Mouse (Mus musculus): ENCODE measurements around the gene Gal3st1.

DNA sequence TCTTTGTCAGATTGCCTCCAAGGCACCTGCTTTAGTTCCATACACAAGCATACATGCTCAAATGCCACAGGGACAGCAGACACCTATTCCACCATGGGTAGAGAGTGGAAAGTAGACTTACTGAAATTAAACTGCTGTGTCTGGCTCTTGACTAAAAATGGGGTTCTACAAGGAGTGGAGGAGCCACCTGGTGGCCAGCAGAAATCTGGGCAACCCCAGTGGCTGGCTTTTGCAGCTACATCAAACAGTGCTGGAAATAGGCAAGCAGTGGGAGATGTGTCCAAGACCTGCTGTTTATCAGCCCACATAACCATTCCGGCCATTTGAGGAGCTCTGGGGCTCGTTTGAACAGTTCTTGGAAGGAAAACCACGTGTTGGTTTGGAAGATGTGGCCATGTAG, 13.6 kb upstream of the Gal3st1 start:
- TF ChIP-seq POLR2A (IDR thresholded peaks at IDR 0.05; ENCODE audit: extremely low read depth, insufficient read depth, low read length) (no peak), CTCF (IDR thresholded peaks at IDR 0.05; ENCODE audit: low read depth, low read length) (peak; percentile 50)
